Mouse (Mus musculus) forebrain, embryonic 11.5 days (tissue): Measurements from ENCODE around the gene Srxn1. TPM values are rescaled to one million over a fixed set of nuclear protein-coding genes. Genes with fewer than 3 reads are reported as not detected.

ENCODE experiments used
- ATAC-seq: fragments of 200-750 bp; cut with Nextera tagmentation; replicated peaks from 2 replicates; pipeline ENCODE4 v1.8.0; 2017; ENCODE audit warnings: moderate TSS enrichment; ENCODE audit not compliant: low FRiP score
- DNase-seq: peaks from one replicate; pipeline ENCODE4 v3.0.0-alpha.2; 2017; ENCODE audit warnings: low spot score
- H3K27ac ChIP-seq: fragments of 300-500 bp; sonication (generic); 2 replicates; pipeline ENCODE4 v1.5.1; 2014; ENCODE audit warnings: low read depth, low read length
- H3K27me3 ChIP-seq: fragments of 300-500 bp; sonication (generic); 2 replicates; pipeline ENCODE4 v1.6.1; 2014; ENCODE audit warnings: mild to moderate bottlenecking, low read length, mixed read lengths; ENCODE audit not compliant: control insufficient read depth, insufficient read depth
- H3K36me3 ChIP-seq: fragments of 300-500 bp; sonication (generic); 2 replicates; pipeline ENCODE4 v1.6.1; 2014; ENCODE audit warnings: mild to moderate bottlenecking, low read length, moderate library complexity, mixed read lengths; ENCODE audit not compliant: control insufficient read depth, insufficient read depth
- H3K4me1 ChIP-seq: fragments of 300-500 bp; sonication (generic); replicated peaks from 2 replicates; pipeline ENCODE4 v1.6.1; 2014; ENCODE audit warnings: low read length, mixed read lengths; ENCODE audit not compliant: control insufficient read depth, insufficient read depth
- H3K4me2 ChIP-seq: fragments of 300-500 bp; sonication (generic); 2 replicates; pipeline ENCODE4 v1.6.1; 2014; ENCODE audit warnings: low read depth, mild to moderate bottlenecking, low read length, moderate library complexity, mixed read lengths; ENCODE audit not compliant: severe bottlenecking
- H3K4me3 ChIP-seq: fragments of 300-500 bp; sonication (generic); 2 replicates; pipeline ENCODE4 v1.5.1; 2014; ENCODE audit warnings: low read depth, low read length
- H3K9ac ChIP-seq: fragments of 300-500 bp; sonication (generic); 2 replicates; pipeline ENCODE4 v1.6.1; 2014; ENCODE audit warnings: low read length
- H3K9me3 ChIP-seq: fragments of 300-500 bp; sonication (generic); 2 replicates; pipeline ENCODE4 v1.6.1; 2016; ENCODE audit warnings: low read length, mixed read lengths; ENCODE audit not compliant: control insufficient read depth
- WGBS: fragments of 180-500 bp; shearing (Covaris S2); extraction: QIAGEN DNeasy Blood & Tissue Kit; methylation state at CpG from one replicate; pipeline ENCODE4 v1.1.7; 2014; 5-methylcytosine and 5-hydroxymethylcytosine counted together
- polyA plus RNA-seq: library from polyadenylated mRNA; unstranded; fragments of >200 nt; fragmentation: Nextera tagmentation; extraction: Ambion mirVana; gene quantifications from 2 replicates; pipeline ENCODE4 v1.2.1, GENCODE M21; 2014

Srxn1 gene
- polyA plus RNA-seq, 1 experiment from 2014 or later = 14.3 TPM

DNA sequence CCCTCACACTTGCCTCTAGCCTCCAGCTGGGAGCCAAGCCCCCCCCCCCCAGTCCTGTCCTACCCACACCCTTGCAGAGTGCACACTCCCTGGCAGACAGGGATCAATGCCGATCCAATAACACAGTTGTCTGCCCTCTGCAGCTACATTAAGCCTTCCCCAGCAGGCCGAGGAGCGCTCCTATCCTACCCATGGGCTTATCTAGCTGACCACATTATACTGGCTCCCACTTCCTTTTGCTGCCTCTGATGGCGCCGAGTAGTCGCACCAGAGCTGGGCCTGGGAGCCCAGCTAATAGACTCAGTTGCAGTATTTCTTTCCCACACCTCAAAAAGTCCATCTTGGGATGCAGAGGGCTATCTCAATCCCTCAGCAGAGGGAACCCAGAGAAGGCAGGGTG, 19.9 kb upstream of the Srxn1 start:
- Histone ChIP-seq H3K4me3 (no peak overlapping the region), H3K4me2 (no peak overlapping the region), H3K4me1 (peaks cover 11% of the 10 kb centered on the region; the same call in 1 of the 2 replicates), H3K9ac (no peak overlapping the region), H3K9me3 (no peaks in the 10 kb centered on the region), H3K27ac (no peak overlapping the region), H3K36me3 (no peaks in the 10 kb centered on the region), H3K27me3 (peaks cover 14% of the 10 kb centered on the region)
- DNase-seq (no peak), ATAC-seq (no peak)
- whole genome bisulfite sequencing = 76% methylated on average over 6 of the region's 6 CpGs

DNA sequence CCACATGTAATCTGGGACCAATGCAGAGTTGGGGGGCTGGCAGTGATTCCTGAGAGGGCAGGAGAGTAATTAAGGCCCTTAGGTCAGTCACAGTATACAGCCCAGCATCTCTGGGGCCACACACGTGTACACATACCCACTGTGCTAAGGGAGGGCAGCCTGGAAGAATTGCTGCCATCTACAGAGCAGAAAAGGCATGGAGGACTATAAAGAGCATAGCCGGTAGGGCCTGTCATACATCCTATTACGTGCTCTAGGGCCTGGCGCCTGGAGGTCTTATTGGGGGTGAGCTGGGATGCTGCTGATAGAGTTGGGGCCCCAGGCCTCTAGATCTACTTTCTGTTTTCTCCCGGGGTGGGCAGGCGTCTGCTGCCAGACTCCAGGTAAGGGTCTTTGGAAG, 18.9 kb upstream of the Srxn1 start:
- DNase-seq (no peak), ATAC-seq (no peak)
- no peaks in the 10 kb centered on the region for H3K36me3 ChIP-seq
- peaks cover 14% of the 10 kb centered on the region for H3K27me3 ChIP-seq
- H3K9me3 ChIP-seq = no peaks in the 10 kb centered on the region
- H3K4me3 ChIP-seq = no peak overlapping the region
- H3K27ac ChIP-seq = no peak overlapping the region
- no peak overlapping the region for H3K9ac ChIP-seq
- peaks cover 9% of the 10 kb centered on the region; the same call in 1 of the 2 replicates for H3K4me1 ChIP-seq
- WGBS = 72% methylated on average over 6 of the region's 6 CpGs
- H3K4me2 ChIP-seq = no peak overlapping the region

DNA sequence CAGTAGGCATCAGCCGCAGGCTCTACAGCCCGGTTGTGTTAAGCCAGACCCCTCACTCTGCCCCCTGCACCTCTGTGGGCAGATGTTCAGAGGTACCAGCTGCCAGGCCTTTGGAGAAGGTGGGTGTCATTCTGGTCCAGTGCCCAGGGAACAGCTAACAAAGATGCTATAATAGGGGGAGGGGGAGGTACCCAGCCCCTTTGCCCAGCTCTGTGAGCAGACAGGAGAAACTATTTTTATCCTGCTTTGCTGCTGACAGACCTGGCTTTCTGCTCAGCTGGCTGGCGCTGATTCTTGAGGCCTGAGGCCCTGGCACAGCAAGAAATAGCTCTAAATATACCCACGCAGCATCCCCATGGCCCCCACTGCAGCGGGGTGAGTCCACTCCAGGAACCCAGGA, 18.2 kb upstream of the Srxn1 start:
- no peak for DNase-seq
- Histone ChIP-seq H3K9ac (no peak overlapping the region), H3K4me3 (no peak overlapping the region), H3K36me3 (no peaks in the 10 kb centered on the region), H3K27me3 (peaks cover 11% of the 10 kb centered on the region), H3K9me3 (no peaks in the 10 kb centered on the region), H3K27ac (no peak overlapping the region), H3K4me1 (peaks cover 6% of the 10 kb centered on the region; the same call in 1 of the 2 replicates), H3K4me2 (no peak overlapping the region)
- no peak for ATAC-seq
- WGBS = 71% methylated on average over 5 of the region's 5 CpGs

DNA sequence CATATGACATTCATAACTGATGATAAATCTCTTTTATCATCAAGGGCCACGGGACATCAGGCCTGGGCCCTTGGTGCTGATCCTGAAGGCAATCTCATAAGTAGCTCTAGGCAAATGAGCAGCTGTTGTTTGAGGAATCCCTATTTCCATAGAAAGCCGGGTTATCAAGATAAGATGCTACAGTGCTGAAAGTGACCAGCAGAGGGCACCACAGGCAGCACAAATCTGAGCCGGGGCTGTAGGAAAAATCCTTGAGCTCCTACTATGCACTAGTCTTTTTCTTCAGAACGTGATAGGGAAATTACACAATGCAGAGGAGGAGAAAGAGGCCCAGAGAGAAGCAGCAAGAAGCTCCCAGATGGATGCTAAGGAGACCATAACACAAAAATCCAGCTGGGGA, 16.2 kb upstream of the Srxn1 start:
- Histone ChIP-seq H3K4me3 (no peak overlapping the region), H3K4me2 (no peak overlapping the region), H3K4me1 (peaks cover 10% of the 10 kb centered on the region)

DNA sequence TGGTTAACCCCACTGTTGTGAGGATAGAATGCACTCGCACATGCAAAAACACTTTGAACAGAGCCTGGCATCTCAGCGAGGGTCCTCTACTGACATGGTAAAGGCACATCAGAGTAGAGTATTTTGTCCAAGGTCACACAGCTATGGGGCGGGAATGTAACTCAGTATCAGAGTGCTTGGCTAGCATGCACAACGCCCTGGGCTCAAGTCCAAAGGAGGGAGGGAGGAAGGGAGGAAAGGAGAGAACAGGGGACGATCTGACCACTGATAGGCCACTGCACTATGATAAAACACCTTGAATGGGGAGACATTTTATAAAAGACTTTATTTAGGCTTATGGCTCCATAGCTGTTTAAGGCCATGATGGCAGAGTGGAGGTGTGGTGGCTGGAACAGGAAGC, 15.7 kb upstream of the Srxn1 start:
- H3K9ac ChIP-seq = no peak overlapping the region
- no peak overlapping the region for H3K4me2 ChIP-seq
- peaks cover 13% of the 10 kb centered on the region for H3K4me1 ChIP-seq
- no peak for DNase-seq
- H3K9me3 ChIP-seq = no peaks in the 10 kb centered on the region
- H3K36me3 ChIP-seq = no peaks in the 10 kb centered on the region
- no peak overlapping the region for H3K4me3 ChIP-seq
- H3K27ac ChIP-seq = no peak overlapping the region
- H3K27me3 ChIP-seq = peaks cover 24% of the 10 kb centered on the region
- WGBS = 85% methylated on average over 5 of the region's 5 CpGs
- no peak for ATAC-seq

More for the DNA sequence above, 16.2 kb upstream of the Srxn1 start:
- H3K36me3 ChIP-seq = no peaks in the 10 kb centered on the region
- H3K27ac ChIP-seq = no peak overlapping the region
- no peaks in the 10 kb centered on the region for H3K9me3 ChIP-seq
- H3K9ac ChIP-seq = no peak overlapping the region
- WGBS = 6% methylated on average over 4 of the region's 4 CpGs
- DNase-seq = peak; percentile 73
- peaks cover 19% of the 10 kb centered on the region for H3K27me3 ChIP-seq
- ATAC-seq = no peak

DNA sequence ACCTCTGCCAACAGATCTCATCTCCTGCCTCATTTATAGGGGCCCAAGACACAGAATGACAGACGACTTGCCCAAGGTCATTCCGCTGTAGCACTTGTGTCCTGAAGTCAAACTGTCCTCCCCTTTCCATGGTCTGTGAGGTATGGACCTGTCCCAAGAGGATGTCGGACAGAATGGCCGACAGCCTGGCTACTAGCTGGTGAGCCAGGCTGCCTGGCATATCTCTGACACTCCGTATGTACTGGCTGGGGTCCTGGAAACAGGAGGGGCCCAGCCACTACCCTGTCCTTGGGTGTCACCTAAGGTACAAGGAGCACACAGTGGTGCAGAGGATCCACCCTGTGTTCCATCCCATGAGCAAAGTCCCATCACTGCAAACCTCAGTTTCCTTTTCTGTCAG, 14.8 kb upstream of the Srxn1 start:
- ATAC-seq (no peak), DNase-seq (no peak)
- H3K4me3 ChIP-seq = no peak overlapping the region
- 88% methylated on average over 5 of the region's 5 CpGs for WGBS
- no peak overlapping the region for H3K9ac ChIP-seq
- H3K27me3 ChIP-seq = peaks cover 32% of the 10 kb centered on the region
- H3K36me3 ChIP-seq = no peaks in the 10 kb centered on the region
- peaks cover 21% of the 10 kb centered on the region for H3K4me1 ChIP-seq
- no peak overlapping the region for H3K27ac ChIP-seq
- no peak overlapping the region for H3K4me2 ChIP-seq
- H3K9me3 ChIP-seq = no peaks in the 10 kb centered on the region

DNA sequence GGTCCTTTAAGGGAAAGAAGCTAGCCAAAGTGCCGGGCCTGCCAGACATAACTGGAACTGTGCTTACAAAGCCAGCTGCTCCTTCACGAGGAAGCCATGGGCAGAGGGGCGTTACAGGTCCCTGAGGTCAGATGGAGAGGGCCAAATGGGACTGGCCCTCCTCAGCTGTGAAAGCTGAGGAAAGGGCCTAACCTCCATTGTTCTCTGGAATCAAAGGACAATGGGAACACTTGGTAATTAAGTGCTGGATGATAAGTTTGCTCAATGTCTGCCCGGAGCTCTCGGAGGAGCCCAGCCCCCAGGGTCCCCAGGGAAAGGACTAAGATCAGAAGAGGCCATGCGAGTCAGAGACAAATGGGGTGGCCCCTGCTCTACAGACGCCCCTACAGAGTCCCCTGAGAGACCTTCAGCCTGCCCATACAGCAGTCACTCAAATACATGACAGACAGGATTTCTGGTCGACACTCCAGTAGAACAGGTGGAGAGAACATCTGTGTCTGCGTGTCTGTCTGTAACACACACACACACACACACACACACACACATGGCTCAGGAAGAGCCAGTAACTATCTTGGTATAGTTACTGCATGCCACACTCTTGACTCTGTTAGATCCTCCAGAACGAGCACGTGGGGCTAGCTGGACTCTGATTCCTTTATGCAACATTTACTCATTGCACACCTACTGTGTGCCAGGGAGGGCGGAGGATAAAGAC, 13.8 kb upstream of the Srxn1 start:
- no peak overlapping the region for H3K4me2 ChIP-seq
- peaks cover 32% of the 10 kb centered on the region for H3K27me3 ChIP-seq
- ATAC-seq = no peak
- WGBS = 28% methylated on average over 12 of the region's 12 CpGs
- H3K9ac ChIP-seq = no peak overlapping the region
- H3K4me3 ChIP-seq = no peak overlapping the region
- no peak overlapping the region for H3K27ac ChIP-seq
- no peaks in the 10 kb centered on the region for H3K9me3 ChIP-seq
- DNase-seq = no peak
- no peaks in the 10 kb centered on the region for H3K36me3 ChIP-seq
- H3K4me1 ChIP-seq = peaks cover 21% of the 10 kb centered on the region

DNA sequence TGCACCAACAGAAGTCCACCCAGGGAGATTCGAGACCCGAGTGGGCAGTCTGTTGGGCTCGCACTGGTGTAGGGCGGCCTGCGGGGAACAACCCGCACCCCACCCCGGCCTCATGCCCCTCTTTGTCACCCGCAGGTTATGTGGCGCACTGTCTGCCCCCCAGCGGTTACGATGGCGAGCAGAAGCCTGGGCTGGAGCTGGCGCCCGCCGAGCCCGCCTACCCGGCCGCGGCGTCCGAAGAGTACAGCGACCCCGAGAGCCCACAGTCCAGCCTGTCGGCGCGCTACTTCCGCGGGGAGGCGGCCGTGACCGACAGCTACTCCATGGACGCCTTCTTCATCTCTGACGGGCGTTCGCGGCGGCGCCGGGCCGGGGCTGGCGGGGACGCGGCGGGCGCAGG, 12.4 kb upstream of the Srxn1 start:
- Histone ChIP-seq H3K27me3 (peaks cover 32% of the 10 kb centered on the region), H3K9me3 (no peaks in the 10 kb centered on the region), H3K36me3 (no peaks in the 10 kb centered on the region), H3K27ac (no peak overlapping the region), H3K9ac (peak overlapping the region; percentile 30; the same call in 1 of the 2 replicates), H3K4me3 (peak overlapping the region; percentile 33), H3K4me2 (peak overlapping the region; percentile 44; the same call in 1 of the 2 replicates), H3K4me1 (peaks cover 21% of the 10 kb centered on the region)
- DNase-seq (peak; percentile 68), ATAC-seq (0 out of 2 replicates have a peak, but pooled peaks have one; percentile 8)
- 9% methylated on average over 28 of the region's 45 CpGs for WGBS

DNA sequence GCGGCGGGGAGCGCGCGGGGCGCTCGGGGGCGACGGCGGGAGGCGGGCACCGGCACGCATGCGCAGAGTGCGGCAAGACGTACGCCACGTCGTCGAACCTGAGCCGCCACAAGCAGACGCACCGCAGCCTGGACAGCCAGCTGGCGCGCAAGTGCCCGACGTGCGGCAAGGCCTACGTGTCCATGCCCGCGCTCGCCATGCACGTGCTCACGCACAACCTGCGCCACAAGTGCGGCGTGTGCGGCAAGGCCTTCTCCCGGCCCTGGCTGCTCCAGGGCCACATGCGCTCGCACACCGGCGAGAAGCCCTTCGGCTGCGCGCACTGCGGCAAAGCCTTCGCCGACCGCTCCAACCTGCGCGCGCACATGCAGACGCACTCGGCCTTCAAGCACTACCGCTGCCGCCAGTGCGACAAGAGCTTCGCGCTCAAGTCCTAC, 11.9 kb upstream of the Srxn1 start:
- Histone ChIP-seq H3K4me2 (peak overlapping the region; percentile 44), H3K36me3 (no peaks in the 10 kb centered on the region), H3K4me3 (peak overlapping the region; percentile 33), H3K9me3 (no peaks in the 10 kb centered on the region), H3K27me3 (peaks cover 32% of the 10 kb centered on the region), H3K27ac (no peak overlapping the region), H3K4me1 (peaks cover 21% of the 10 kb centered on the region), H3K9ac (peak overlapping the region; percentile 30)
- ATAC-seq (no peak), DNase-seq (peak; percentile 75)
- 2% methylated on average over 47 of the region's 60 CpGs for WGBS
